Mouse (Mus musculus) T-cell, adult 2 months (primary cell): ENCODE data around the gene Il15.
A peak's percentile ranks its signal among the peaks of the same experiment; 100 is the strongest.

Source experiments
- DNase-seq: peaks from one replicate; pipeline ENCODE4 v3.0.0; 2022; ENCODE audit warnings: low spot score

Gene Il15

DNA sequence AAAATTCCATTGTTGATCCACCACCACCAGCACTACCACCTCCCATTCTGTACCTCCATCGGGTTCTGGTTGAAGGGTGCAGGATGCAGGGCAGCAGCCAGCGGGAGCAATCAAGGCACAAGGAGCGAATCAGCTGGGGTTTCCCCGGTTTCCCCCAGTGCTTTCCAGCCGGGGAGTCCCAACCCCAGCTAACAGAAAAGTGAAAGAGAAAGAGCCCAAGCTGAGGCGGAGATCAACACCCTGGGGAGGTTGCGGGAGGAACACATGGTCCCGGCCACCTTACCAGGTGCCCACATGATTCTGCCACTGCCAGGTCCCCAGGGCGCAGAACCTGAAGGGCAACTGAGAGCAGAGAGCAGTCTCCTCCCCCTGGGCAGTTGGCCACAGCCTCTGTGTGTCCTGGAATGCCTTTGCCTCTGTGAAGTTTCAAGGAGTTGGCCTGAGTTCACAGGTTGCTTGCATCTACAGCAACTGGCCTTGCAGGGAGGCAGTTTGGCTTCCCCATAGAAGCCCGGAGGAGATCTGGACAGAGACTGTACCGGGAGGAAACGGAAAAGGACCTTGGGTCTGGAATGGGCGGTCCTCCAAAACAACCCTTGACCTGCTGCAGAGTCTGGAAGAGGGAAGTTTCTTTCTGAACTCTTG lies at the start of gene Il15:
TSS of gene Il15 (minus strand) at position 537 of the 645 bp plus-strand sequence.
- DNase-seq, result peak; percentile 28

DNA sequence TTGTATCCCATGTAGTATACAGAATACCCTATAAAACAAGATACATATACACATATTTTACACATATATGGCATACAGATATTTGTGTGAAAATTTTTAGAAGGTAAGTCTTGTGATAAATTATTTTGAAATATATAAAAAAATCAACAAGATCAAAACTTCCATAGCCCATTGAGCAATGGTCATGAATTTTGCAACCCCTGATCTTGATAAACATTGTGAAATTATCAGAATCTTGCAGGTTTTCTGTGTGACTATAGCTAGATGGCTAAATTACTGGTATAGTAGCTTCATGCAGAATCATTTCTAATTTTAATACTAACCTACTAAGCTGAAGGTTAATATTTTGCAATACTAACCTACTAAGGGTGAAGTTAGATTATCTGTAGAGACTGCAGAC lies 41.9 kb upstream of the Il15 start:
- no peak for DNase-seq

DNA sequence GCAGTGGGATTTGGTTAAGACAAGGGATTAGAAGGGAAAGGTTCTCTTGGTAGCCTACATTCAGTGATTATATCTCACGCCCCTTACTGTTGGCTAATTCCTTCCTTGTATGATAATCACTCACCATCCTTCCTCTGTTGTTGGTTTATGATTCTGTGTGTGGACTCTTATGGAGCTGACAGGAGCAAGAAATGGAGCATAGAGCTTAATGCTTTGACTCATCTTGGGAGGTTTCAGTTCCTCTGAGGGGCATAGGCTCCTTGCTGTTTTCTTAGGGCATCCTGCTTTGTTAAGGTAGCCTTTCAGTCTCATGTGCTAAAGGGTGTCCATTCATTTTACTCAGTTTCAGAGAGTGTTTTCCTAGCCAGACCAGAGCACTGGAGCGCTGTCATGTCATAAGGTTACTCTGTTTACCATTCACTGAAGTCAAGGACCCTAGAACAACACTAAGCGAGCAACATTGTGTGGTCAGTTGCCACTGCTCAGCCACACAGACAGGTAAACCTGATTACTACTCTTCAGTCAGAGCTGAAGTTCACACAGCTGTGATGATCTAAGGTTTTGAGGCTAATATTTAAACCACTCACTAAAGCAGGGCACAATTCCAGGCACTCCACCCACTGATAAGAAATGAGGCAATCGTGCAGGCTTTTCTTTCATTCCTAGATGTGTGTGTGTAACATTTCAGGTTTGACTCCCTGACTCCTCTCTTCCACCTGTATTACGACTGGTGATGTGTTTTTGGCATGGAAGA lies 13.7 kb upstream of the Il15 start:
- DNase-seq, result no peak

DNA sequence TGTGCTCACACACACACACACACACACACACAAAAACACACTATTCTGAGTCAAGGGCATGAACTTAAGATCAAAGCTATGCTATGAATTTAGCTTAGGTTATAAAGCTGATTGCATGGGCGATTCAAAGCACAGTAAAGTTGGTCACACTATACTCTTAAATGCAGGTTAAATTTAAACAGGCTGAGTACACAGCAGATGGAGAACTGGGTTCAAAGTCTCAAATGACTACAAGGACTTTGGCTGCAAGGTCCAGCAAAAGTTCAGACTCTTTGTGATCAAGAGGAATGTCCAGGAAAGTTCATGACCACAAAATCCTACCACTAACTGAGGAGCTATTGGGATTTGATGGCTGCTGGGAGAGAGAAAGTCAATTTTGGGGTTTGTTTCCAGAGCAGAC lies 12.5 kb upstream of the Il15 start:
- no peak for DNase-seq

DNA sequence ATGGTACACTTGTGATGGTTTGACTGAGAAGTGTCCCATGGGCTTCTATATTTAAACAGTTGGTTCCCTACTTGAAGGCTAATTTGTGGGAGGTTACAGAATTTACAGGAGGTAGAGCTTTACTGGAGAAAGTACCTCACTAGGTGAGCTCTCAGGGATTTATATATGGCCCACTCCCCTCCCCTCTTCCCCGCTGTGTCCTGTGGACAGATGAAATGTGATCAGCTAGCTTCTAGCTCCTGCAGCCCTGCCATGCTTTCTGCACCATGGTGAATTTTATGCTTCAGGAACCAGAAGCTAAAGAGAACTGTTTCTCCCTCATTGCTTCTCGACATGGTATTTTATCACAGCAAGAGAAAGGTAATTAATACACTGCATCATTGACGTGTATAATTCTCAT lies 7.1 kb upstream of the Il15 start:
- no peak for DNase-seq

DNA sequence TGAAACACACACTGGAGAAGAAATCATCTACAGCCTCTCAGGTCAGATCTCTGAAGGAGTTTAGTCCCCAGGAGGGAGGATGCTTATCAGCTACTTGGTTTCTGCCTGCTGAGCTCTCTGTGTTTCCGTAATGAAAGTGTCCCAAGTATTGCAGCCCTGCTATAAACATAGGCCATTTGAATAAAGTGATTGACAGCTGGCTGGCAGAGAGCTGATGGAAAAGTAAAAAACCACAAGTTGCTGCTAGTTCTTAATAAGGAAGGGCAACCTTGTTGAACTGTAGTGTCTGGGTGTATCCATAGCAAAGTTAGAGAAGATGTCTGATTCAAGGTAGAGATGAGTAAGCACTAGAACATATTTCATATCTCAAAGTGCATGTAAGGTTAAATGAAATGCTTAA lies 4.0 kb upstream of the Il15 start:
- DNase-seq, result no peak

DNA sequence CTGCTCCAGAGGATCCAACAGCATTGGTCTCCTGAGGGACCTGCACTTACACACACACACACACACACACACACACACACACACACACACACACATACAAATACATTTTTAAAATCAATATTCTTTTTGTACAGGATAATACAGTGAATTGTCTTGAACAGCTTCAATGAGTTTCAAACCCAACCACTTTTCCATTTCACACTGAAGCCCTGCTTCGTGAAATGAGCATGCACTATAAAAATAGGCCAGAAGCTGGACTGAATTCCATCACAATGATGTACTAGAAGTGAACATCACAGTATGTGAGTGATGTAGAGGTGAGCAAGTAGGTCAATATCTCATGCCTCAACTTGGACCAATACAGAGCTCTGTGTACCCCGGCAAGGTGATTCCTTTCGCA lies 1.0 kb upstream of the Il15 start:
- DNase-seq, result no peak

DNA sequence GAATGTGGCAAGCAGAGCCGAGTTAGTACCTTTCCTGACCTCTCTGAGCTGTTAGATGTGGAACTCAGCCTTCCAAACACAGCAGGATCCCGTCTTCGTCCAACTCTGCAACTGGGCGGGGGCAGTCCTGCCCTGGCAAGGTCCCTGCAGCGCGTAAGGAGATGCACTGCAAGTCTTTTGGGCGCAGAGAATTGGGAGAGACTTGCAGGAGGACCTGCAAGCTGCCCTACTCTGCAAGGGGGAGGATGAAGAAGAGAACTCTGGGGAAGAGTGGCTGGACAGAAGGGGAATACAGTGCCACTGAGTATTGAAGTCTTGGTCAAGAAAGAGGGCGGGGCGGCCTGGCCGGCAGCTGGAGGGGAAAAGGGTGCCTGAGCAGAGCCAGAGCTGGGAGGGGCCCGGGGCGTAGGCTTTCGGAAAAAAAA lies 749 bp downstream of the Il15 start:
- DNase-seq, result no peak

DNA sequence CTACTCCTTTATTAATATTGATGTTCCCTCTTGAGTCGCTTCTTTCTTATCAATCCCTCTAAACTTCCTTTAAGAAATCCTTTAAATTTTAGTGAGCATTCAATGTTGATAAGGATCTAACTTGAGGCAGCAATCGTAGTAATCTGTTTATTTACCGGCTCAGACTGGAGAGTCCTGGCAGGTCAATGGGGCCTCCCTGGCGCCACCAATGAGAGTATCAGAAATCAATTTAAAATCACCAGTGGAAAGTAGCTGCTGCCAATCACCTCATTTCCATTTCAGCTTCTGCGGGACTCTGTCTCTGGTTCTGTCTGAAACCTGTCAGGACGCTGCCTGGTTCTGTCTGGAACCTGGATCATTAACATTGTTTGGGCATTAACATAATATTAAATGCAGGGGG lies 1.5 kb downstream of the Il15 start:
- DNase-seq, result no peak

DNA sequence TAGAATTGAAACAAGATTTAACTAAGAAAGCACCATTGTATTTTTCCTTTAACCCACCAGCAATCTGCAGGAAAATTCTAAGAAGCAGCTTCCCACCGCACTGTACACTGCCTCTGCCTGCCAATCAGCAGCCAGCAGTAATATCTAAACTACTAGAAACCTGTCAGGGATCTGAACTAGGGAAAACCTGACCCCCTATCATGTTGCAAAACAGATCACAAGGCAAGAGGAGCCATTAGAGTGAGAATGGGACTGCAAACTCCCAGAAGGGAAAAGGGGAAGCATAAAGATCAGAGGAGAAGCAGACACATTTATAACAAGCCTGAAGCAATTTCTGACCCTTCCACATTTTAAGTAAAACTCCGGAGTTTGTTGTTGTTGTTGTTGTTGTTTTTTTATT lies 2.0 kb downstream of the Il15 start:
- DNase-seq, result no peak

DNA sequence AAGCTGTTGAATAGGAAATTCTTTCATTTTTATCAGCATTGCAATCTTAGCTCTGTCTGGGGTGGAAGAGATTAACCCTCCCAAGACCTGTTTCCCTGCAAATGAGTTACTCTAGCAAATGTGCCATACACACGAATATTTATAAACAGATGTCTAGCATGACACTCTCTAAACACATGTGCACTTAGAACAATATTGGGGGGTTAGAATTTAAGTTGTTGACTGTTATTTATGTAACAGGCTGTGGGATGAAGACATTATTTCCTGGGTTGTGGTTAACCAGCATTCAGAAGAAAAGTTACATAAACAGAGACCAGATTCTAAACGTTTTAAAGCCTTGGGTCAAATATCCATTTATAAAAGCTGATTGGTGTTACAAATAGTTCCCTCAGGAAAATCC lies 2.6 kb downstream of the Il15 start:
- DNase-seq, result no peak

DNA sequence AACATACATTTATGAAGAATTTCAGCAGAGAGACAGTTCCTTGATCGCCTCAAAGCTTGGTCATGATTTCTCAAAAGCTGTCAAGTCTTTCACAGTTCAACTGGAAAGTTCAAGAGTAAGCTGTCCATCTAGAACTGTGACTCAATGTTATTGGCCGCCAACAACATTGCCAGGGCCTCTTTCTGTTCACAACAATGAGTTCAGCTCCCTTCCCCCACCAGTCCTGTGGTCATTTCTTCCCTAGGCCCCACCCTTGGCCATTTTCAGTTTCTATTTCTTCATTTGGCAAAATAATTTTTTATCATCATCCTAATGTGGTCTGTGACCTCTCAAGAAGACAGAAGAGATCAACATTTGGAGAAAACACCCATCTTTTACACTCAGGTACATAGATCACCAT lies 4.5 kb downstream of the Il15 start:
- DNase-seq, result no peak

DNA sequence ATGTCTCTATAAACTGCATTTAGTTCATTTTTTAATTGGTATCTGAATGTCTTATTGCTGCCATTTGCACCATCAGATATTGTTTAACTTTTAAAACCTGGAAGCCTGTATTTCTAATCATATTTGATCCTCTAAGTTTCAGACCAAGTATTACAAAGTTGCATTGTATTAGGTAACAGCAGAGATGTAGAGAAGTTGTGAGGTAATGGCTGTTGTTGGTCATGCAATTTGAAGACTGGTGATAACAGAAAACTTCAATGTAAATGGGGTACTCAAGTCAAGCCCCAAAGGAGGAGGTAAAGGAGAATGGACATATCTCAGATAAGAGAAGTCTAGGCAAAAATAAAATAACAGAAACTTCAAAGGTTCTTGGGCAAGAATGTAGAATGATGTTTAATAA lies 11.8 kb downstream of the Il15 start:
- no peak for DNase-seq

DNA sequence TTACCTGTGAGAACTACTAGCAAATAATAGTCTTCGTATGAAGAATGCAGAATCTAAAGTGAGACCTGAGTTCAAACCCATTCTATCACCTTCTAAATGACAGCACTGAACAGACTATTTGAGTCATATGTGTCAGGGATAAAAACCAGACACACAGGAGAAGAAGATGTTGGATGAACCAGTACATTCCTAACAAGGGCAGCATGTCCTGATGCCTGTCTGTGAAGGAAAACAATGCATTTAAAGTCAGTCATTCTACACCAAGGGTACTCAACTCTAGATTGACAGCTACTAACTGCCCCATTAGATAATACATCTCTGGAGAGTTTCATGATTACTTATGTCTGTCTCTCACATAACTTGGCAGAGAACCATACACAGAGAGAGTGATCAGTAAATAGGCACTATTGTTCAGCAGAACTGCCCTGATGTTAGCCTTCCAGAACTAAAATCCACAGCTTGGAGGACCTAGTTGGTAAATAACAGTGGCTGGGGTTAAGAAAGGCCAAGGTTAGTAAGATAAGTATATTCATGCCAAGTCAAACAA lies 14.6 kb downstream of the Il15 start:
- DNase-seq, result no peak

DNA sequence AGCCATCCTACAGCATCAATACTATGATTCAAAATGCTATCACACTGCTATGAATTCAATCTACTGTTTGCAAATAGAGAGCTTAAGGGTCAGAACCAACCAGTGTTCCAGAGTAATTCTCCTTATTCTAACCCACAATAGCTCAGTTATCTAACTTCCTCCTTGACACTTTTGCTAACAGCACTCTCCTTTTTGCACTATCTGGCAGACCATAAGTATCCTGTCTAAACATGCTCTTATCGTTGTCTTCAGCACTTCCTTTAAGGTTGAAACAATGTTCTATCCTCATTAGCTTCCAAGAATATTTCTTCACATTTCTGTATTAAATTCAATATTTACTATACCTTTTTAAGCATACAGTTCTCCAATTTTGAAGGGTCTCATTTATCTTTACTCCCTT lies 15.4 kb downstream of the Il15 start:
- no peak for DNase-seq

DNA sequence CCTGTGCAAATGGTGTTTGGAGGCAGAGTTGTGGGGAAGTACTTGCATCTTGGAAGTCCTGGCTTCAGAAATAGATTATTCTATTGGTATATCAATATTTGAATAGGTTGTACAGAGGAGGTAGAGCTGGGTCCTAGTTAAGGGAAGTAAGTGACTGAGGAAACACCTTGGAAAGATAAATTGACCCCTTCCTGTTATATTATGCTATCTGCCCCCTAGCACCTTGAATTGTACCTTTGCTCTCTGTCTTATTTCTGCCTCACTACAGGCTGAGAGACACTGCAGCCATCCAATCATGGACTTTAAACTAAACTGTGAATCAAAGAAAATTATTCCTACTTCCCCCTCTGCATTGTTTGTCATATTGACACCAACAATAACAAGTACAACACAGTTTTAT lies 17.2 kb downstream of the Il15 start:
- no peak for DNase-seq

DNA sequence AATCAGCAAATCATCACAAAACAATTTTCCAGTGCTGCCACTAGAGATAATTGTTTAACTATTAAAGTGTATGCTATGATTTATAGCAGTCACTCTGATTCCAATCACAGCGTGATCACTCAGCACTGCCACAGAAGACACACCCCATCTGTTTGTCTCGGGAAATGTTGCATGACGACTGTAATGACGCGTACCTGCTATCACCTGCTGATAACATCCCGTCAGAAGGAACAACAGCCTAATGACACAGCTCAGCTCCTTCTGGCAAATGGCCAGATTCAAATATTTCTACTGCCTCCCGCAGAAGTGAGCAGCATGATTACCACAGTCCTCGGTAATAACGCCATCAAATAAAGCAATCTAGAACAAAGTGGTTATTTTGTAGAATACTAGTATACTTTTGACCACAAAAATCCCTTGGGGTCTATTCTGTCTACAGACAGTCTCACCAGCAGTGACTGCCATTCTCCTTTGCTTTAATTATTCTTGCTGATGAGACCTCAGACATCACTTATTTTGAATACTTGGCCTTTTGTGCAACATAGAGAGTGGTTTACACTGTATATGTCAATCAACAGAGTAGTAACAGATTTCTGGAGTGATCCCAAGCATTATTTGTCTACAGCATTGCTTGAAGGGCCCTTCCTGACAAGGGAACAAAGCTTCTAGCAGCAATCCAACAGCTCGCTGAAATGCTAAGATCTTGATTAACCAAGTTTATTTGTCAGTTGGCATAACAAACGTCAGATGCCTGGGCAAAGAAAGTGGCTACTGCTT lies 18.4 kb downstream of the Il15 start:
- DNase-seq, result no peak

DNA sequence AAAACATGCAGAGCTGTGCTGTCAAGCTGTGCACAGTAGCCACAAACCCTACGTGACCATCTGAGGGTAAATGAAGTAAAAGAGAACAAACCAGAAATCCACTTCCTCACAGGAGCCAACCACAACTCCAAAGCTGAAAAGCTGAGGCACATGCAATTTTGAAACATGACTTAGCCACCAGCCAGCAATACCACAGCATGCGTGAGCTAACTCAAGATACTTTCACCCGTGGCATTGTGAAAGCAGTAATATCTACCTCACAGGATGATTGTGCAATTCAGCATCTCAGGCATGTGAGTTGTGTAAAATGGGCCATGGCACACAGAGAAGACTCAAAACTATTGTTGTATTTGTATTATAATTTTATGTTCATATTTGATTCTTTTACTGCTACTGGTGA lies 19.7 kb downstream of the Il15 start:
- DNase-seq, result no peak

DNA sequence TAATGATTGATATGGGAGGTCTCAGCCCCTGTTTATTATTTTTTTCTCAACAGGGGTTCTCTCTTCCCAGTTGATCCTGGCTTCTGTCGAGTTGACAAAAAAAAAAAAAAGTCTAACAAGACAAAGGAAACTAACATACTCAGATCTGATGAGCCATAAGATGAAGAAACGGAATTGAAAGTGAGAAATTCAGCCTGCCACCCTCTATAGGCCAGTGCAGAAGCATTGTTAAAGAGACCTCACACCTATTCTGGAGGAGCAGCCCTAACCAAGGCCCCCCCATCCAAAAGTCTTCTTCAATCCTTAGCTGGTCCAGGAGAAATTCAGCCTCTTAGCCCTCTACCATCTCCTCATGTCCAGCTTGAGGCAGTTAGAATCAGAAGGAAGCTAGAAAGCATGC lies 20.7 kb downstream of the Il15 start:
- no peak for DNase-seq

DNA sequence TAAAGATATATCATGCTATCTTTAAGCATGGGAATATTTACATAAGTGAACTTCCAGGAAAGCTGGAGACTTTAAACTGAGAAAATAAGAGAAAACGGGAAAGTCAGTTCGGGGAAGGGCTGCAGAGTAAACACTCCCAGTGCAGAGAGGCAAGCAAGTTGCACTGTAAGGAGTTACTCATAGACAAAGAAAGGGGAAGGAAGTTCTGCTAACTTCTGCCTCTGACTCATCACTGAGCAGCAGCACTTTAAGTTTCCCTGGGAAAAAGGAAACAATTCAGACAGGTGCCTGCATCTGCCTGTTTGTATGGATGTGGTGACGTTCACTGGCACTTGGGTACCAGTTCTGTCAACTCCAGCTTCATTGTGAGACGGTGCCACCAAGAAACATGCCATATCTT lies 28.6 kb downstream of the Il15 start:
- DNase-seq, result no peak

DNA sequence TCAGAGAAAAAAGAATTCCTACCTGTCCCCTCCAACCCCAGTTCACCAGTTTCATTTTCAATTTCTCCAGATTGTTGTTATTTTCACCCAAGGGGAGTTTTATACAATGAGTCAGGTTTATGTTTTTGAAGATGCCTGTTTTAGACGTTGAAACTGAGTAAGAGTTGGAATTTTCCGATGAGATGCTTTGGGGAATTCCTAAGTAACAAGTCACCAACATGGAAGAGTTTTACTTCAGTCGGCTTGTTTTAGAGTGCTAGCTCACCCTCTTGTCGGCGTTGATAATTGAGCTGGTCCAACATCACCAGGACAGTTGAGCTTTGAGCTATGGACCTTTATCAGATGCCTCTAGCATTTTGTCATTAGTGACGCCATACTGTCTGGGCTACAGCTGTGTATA lies 30.2 kb downstream of the Il15 start:
- no peak for DNase-seq

DNA sequence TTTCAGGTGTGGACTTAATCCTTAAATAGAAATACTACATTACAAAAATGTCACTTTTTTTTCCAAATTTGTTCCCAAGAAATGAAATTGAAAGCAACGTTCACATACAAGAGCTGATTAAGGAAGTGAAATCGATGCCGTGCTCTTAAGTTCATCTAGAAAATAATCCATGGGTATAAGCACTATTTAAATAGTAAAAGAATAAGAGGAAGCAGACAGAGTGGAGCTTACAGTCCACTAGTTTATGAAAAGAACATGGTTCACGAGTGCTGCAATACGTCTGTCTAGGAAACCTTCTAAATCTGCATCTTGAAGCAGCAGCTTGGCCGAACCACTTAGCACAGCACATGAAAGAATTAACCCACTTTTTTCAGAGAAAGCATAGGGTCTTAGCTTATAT lies 32.4 kb downstream of the Il15 start:
- no peak for DNase-seq

DNA sequence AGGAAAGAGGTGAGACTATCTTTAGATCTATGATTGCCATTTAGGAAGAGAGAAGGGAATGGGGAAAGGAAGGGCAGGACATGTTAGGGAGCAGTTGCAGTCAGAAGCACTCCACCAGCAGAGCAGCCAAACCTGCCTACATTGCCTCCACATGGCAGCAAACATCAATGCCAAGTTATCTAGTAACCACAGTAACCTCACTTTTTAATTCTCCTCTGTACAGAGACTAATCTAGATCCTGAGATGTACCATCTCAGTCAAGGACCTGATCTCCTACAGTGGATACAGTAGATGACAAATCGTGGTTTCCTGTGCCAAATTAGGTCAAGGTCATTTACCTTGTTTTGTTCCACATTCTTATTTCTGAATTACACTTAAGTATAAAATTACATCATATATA lies 42.0 kb downstream of the Il15 start:
- DNase-seq, result no peak
